Mouse (Mus musculus): ENCODE results near the gene Zfhx3.

GRCm38 (mm10) chr8:107942752-107943510, 487 bp downstream of the Zfhx3 start:
- TF ChIP-seq POLR2A (IDR thresholded peaks at IDR 0.05; ENCODE audit: borderline replicate concordance, control insufficient read depth, low read depth, low read length) (no peak), CTCF (IDR thresholded peaks at IDR 0.05; ENCODE audit: control insufficient read depth, insufficient read depth, low read length) (no peak)
